Mouse (Mus musculus) cortical plate, adult 2 months (tissue): ENCODE results near the gene Kdelr2.

ENCODE experiments used
- CTCF ChIP-seq: fragments of 200-500 bp; IDR thresholded peaks from 2 replicates; pipeline ENCODE4 v1.5.1; 2011; ENCODE audit warnings: mild to moderate bottlenecking, control low read depth, low read length; ENCODE audit not compliant: insufficient read depth; ENCODE audit errors: extremely low read depth
- POLR2A ChIP-seq: fragments of 200-500 bp; IDR thresholded peaks from 2 replicates; pipeline ENCODE4 v1.6.1; 2011; ENCODE audit warnings: mild to moderate bottlenecking, low read length, control low read depth; ENCODE audit not compliant: insufficient read depth; ENCODE audit errors: extremely low read depth

DNA sequence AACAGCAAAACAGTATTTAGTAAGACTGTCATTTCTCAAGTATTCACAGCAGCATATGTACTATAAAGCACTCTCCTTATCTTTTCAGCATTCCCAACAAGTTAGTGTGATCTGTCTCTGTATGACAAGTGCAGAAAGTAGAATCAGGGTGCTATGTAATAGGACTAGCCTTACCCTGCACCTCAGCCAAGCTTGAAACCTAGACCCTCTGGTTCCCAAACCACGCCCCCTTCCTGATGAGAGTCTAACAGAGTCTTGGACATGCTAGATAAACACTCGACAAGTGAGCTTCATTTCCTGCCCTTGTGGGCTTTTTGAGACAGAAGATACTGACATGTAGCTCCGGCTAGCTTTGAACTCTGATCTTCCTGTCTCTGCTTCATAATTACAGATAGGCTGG, 5.6 kb downstream of the Kdelr2 start:
- TF ChIP-seq CTCF (no peak), POLR2A (no peak)
